Mouse (Mus musculus): Measurements from ENCODE around the gene Tbxas1. TPM values are rescaled to one million over a fixed set of nuclear protein-coding genes. Genes with fewer than 3 reads are reported as not detected.

Tbxas1 gene
- total RNA-seq, 1 experiment from 2014 or later: 23.1 TPM

GRCm38 (mm10) chr6:38949683-38950161 lies 74.5 kb downstream of the Tbxas1 start:
- ATAC-seq (replicated peaks; ENCODE audit: low read depth, poor library complexity, severe bottlenecking): peak; percentile 85

GRCm38 (mm10) chr6:38950341-38950740 lies 75.1 kb downstream of the Tbxas1 start:
- ATAC-seq (replicated peaks; ENCODE audit: low read depth, poor library complexity, severe bottlenecking): peak; percentile 42

- no peak for ATAC-seq (replicated peaks; ENCODE audit: low read depth, poor library complexity, severe bottlenecking)
These were observed 75.6 kb downstream of the Tbxas1 start for GRCm38 (mm10) chr6:38950838-38951237.

- ATAC-seq (replicated peaks; ENCODE audit: low read depth, poor library complexity, severe bottlenecking): no peak
These were observed 81.4 kb downstream of the Tbxas1 start for GRCm38 (mm10) chr6:38956641-38957040.

- ATAC-seq (replicated peaks; ENCODE audit: low read depth, poor library complexity, severe bottlenecking): no peak
These were observed 82.0 kb downstream of the Tbxas1 start for GRCm38 (mm10) chr6:38957246-38957645.

- no peak for ATAC-seq (replicated peaks; ENCODE audit: low read depth, poor library complexity, severe bottlenecking)
These were observed 84.3 kb downstream of the Tbxas1 start for GRCm38 (mm10) chr6:38959502-38959901.

GRCm38 (mm10) chr6:38960367-38960766 lies 85.2 kb downstream of the Tbxas1 start:
- no peak for ATAC-seq (replicated peaks; ENCODE audit: low read depth, poor library complexity, severe bottlenecking)

GRCm38 (mm10) chr6:38960791-38961426 lies 85.7 kb downstream of the Tbxas1 start:
- no peak for ATAC-seq (replicated peaks; ENCODE audit: low read depth, poor library complexity, severe bottlenecking)

GRCm38 (mm10) chr6:38961427-38962033 lies 86.3 kb downstream of the Tbxas1 start:
- ATAC-seq (replicated peaks; ENCODE audit: low read depth, poor library complexity, severe bottlenecking): no peak

GRCm38 (mm10) chr6:38966839-38967238 lies 91.6 kb downstream of the Tbxas1 start:
- ATAC-seq (replicated peaks; ENCODE audit: low read depth, poor library complexity, severe bottlenecking): no peak

- ATAC-seq (replicated peaks; ENCODE audit: low read depth, poor library complexity, severe bottlenecking): no peak
These were observed 92.1 kb downstream of the Tbxas1 start for GRCm38 (mm10) chr6:38967288-38967687.

- peak; percentile 74 for ATAC-seq (replicated peaks; ENCODE audit: low read depth, poor library complexity, severe bottlenecking)
These were observed 92.8 kb downstream of the Tbxas1 start for GRCm38 (mm10) chr6:38967988-38968387.

- no peak for ATAC-seq (replicated peaks; ENCODE audit: low read depth, poor library complexity, severe bottlenecking)
These were observed 94.9 kb downstream of the Tbxas1 start for GRCm38 (mm10) chr6:38969944-38970740.

- ATAC-seq (replicated peaks; ENCODE audit: low read depth, poor library complexity, severe bottlenecking): no peak
These were observed 95.6 kb downstream of the Tbxas1 start for GRCm38 (mm10) chr6:38970759-38971158.

GRCm38 (mm10) chr6:38972826-38973225 lies 97.6 kb downstream of the Tbxas1 start:
- ATAC-seq (replicated peaks; ENCODE audit: low read depth, poor library complexity, severe bottlenecking): no peak

- ATAC-seq (replicated peaks; ENCODE audit: low read depth, poor library complexity, severe bottlenecking): peak; percentile 89
These were observed 98.4 kb downstream of the Tbxas1 start for GRCm38 (mm10) chr6:38973441-38974161.

GRCm38 (mm10) chr6:38974162-38974525 lies 98.9 kb downstream of the Tbxas1 start:
- no peak for ATAC-seq (replicated peaks; ENCODE audit: low read depth, poor library complexity, severe bottlenecking)

- peak; percentile 68 for ATAC-seq (replicated peaks; ENCODE audit: low read depth, poor library complexity, severe bottlenecking)
These were observed 99.5 kb downstream of the Tbxas1 start for GRCm38 (mm10) chr6:38974536-38975268.

GRCm38 (mm10) chr6:38975866-38976265 lies 100.7 kb downstream of the Tbxas1 start:
- no peak for ATAC-seq (replicated peaks; ENCODE audit: low read depth, poor library complexity, severe bottlenecking)

- ATAC-seq (replicated peaks; ENCODE audit: low read depth, poor library complexity, severe bottlenecking): no peak
These were observed 101.2 kb downstream of the Tbxas1 start for GRCm38 (mm10) chr6:38976355-38976754.
